16 mouse cellular contexts compared by ENCODE assay signal in the genomic region with DNA sequence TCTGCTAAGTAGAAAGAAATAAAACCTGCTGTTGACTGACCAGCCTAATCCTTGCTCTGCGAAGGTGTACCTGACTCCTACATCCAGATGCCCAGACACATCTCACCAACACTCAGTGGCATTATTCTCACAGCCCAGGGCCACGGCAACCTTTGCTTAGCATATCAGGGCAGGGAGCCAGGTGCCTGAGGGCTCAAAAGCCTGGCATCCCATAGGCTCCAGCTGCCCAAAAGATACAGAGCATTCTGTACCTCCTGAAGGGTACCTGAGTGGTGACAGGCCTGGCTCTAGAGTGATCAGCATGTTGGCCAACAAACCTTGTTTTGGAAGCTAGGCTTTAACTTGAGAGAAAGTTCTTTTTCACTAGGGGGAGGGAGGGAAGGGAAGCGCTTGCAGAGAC. TPM values are rescaled to one million over a fixed set of nuclear protein-coding genes. Genes with fewer than 3 reads are reported as not detected.
DNase-seq lines count a peak whose midpoint lies in the region; ATAC-seq lines count a peak whose summit lies in the region.
"Had no signal": no experiment of that assay in that cellular context is flagged by ENCODE, and none has a peak within 500 bp of the region (broad histone marks: within the 10 kb centered on the region; RNA-seq: fewer than 3 reads in every experiment).

No protein-coding gene starts in this region.

- peaks cover 61% of the 10 kb centered on the region for H3K4me1 ChIP-seq in heart, embryonic 12.5 days (replicated peaks)

- 78% methylated on average over 3 of the region's 3 CpGs for WGBS in heart, embryonic 12.5 days

- H3K4me2 ChIP-seq in heart, embryonic 12.5 days: no peak overlapping the region
- H3K4me2 ChIP-seq: lung, embryonic 15.5 days had no signal

- ATAC-seq in heart, embryonic 12.5 days (ENCODE audit: insufficient number of reproducible peaks, low FRiP score): no peak
- no peak for ATAC-seq in megakaryocyte progenitor cell, adult 5-6 weeks (replicated peaks; ENCODE audit: poor library complexity)

- no peaks in the 10 kb centered on the region for H3K36me3 ChIP-seq in heart, embryonic 12.5 days
- H3K36me3 ChIP-seq: lung, embryonic 15.5 days had no signal

- H3K27ac ChIP-seq in heart, embryonic 12.5 days (ENCODE audit: poor library complexity, severe bottlenecking): no peak overlapping the region
- H3K27ac ChIP-seq: lung, embryonic 15.5 days had no signal

- no peak overlapping the region for H3K9ac ChIP-seq in heart, embryonic 12.5 days
- H3K9ac ChIP-seq: lung, embryonic 15.5 days had no signal

- H3K4me3 ChIP-seq in heart, embryonic 12.5 days: no peak overlapping the region
- H3K4me3 ChIP-seq: lung, embryonic 15.5 days; myocyte had no signal

- no peaks in the 10 kb centered on the region for H3K9me3 ChIP-seq in heart, embryonic 12.5 days (replicated peaks)
- H3K9me3 ChIP-seq: lung, embryonic 15.5 days had no signal

- peaks cover 37% of the 10 kb centered on the region for H3K27me3 ChIP-seq in heart, embryonic 12.5 days (replicated peaks)

- peak; percentile 96 for DNase-seq in heart, adult 11 months
- peak; percentile 43 for DNase-seq in urinary bladder, postnatal 14 days (ENCODE audit: low spot score)
- no peak for DNase-seq in urinary bladder, adult 18-20 months (ENCODE audit: low spot score in 2 of 2)
- peak; percentile 57 for DNase-seq in fat pad, adult 2 months (ENCODE audit: extremely low read depth, low read depth, low spot score)
- no peak for DNase-seq in spleen, postnatal 14 days (ENCODE audit: low spot score in 2 of 2)
- no peak for DNase-seq in layer of hippocampus, adult 18-20 months (ENCODE audit: low spot score in 2 of 2)
- DNase-seq: gastrocnemius, postnatal 25 days; kidney, postnatal 14 days; liver had no signal

RNA-seq across cellular contexts. Expression of gene Adora1, which starts 4.0 kb away (rescaled TPM):
- polyA plus RNA-seq in heart, embryonic 12.5 days (2016; fragmentation: Nextera tagmentation; extraction: Ambion mirVana): 7.3 and 9.3 TPM in 2 replicates
- not detected in 2 replicates for total RNA-seq in megakaryocyte progenitor cell, adult 5-6 weeks (2015)
- not detected in 2 replicates for total RNA-seq in megakaryocyte progenitor cell, adult 5-6 weeks (2017)
- total RNA-seq in layer of hippocampus, adult 18-20 months (2021): 100 to 1,000 TPM; 212 to 220 TPM

RNA-seq across cellular contexts. Expression of gene Mybph, which starts 38.0 kb away (rescaled TPM):
- 0.39 and 0.54 TPM in 2 replicates for polyA plus RNA-seq in heart, embryonic 12.5 days (2016; fragmentation: Nextera tagmentation; extraction: Ambion mirVana)
- total RNA-seq in megakaryocyte progenitor cell, adult 5-6 weeks (2015): 0.17 TPM in 1 of 2 replicates, not detected in the other
- total RNA-seq in megakaryocyte progenitor cell, adult 5-6 weeks (2017): not detected in 2 replicates
- total RNA-seq in layer of hippocampus, adult 18-20 months (2021): not detected
- polyA plus RNA-seq: urinary bladder, adult 2 months had no signal

RNA-seq across cellular contexts. Expression of gene Chil1, which starts 49.3 kb away (rescaled TPM):
- 1.2 and 1.3 TPM in 2 replicates for polyA plus RNA-seq in heart, embryonic 12.5 days (2016; fragmentation: Nextera tagmentation; extraction: Ambion mirVana)
- 9.3 and 21.2 TPM in 2 replicates for total RNA-seq in megakaryocyte progenitor cell, adult 5-6 weeks (2015)
- total RNA-seq in megakaryocyte progenitor cell, adult 5-6 weeks (2017): 8.9 and 16.2 TPM in 2 replicates
- total RNA-seq in layer of hippocampus, adult 18-20 months (2021): 10 to 100 TPM; 17.2 to 22.4 TPM

RNA-seq across cellular contexts. Expression of gene Myog, which starts 58.5 kb away (rescaled TPM):
- polyA plus RNA-seq in heart, embryonic 12.5 days (2016; fragmentation: Nextera tagmentation; extraction: Ambion mirVana): 1.2 and 2.1 TPM in 2 replicates
- not detected in 2 replicates for total RNA-seq in megakaryocyte progenitor cell, adult 5-6 weeks (2015)
- total RNA-seq in megakaryocyte progenitor cell, adult 5-6 weeks (2017): not detected in 2 replicates
- not detected for total RNA-seq in layer of hippocampus, adult 18-20 months (2021)
- total RNA-seq: left cerebral cortex, adult 18-20 months had no signal
- polyA plus RNA-seq: small intestine, adult 2 months; urinary bladder, adult 2 months had no signal

Comparison
In these comparisons a context has a peak if more than half of its experiments do, and no peak if none do; other contexts are left out.
1. DNase-seq: peak in heart, adult 11 months (single experiment), urinary bladder, postnatal 14 days (single experiment) and fat pad, adult 2 months (single experiment); none in urinary bladder, adult 18-20 months (0 of 2), spleen, postnatal 14 days (0 of 2) and layer of hippocampus, adult 18-20 months (0 of 2).
2. RNA of gene Adora1, which starts 4.0 kb away (total RNA-seq): 212 to 220 TPM in layer of hippocampus, adult 18-20 months; not detected in megakaryocyte progenitor cell, adult 5-6 weeks; every median in the first group is over 100 times any median in the second.